10 mouse cellular contexts compared by ENCODE assay signal in the genomic region with DNA sequence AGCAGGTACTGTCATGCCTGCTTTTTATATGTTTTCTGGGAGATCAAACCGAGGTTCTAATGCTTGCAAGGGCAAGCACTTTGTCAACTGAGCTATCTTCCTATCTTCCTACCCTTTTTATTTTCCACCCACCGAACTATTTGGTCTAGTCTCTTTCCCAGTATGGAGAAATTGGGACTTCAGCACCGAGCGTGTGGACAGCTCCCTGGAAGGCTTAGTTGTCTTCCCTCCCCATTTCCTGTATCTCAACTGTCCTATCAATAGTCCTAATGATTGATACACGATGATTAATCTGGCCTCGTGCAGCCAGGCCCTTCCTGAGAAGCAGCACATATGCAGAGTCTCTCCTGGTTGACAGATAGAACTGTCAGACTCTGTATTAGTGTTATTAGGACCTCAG.
A peak's percentile ranks its signal among the peaks of the same experiment; 100 is the strongest.
DNase-seq lines count a peak whose midpoint lies in the region; ATAC-seq and TF ChIP-seq lines count a peak whose summit lies in the region.
"Had no signal": no experiment of that assay in that cellular context is flagged by ENCODE, and none has a peak within 500 bp of the region (broad histone marks: within the 10 kb centered on the region; RNA-seq: fewer than 3 reads in every experiment).

No protein-coding gene starts in this region.

- WGBS in forebrain, embryonic 11.5 days = 32% methylated on average over 6 of the region's 6 CpGs
- WGBS in forebrain, embryonic 14.5 days = 36% methylated on average over 6 of the region's 6 CpGs
- WGBS in lung, adult 2 months = 22% methylated on average over 6 of the region's 6 CpGs

- no peak overlapping the region for H3K27ac ChIP-seq in forebrain, embryonic 11.5 days (ENCODE audit: low read depth, low read length)
- H3K27ac ChIP-seq in forebrain, embryonic 14.5 days (ENCODE audit: low read depth, low read length) = no peak overlapping the region
- H3K27ac ChIP-seq: limb, embryonic 12.5 days; midbrain, embryonic 12.5 days had no signal

- H3K9me3 ChIP-seq in forebrain, embryonic 11.5 days (ENCODE audit: control insufficient read depth, low read length) = no peaks in the 10 kb centered on the region
- no peaks in the 10 kb centered on the region for H3K9me3 ChIP-seq in forebrain, embryonic 14.5 days (replicated peaks; ENCODE audit: control insufficient read depth, low read length)
- H3K9me3 ChIP-seq: limb, embryonic 12.5 days; midbrain, embryonic 12.5 days had no signal

- no peak overlapping the region for H3K4me2 ChIP-seq in forebrain, embryonic 11.5 days (ENCODE audit: low read depth, low read length, severe bottlenecking)
- H3K4me2 ChIP-seq in forebrain, embryonic 14.5 days (ENCODE audit: low read length) = no peak overlapping the region
- H3K4me2 ChIP-seq: limb, embryonic 12.5 days; midbrain, embryonic 12.5 days had no signal

- TF ChIP-seq CTCF in lung, adult 2 months (IDR thresholded peaks at IDR 0.05; ENCODE audit: insufficient read depth, low read length) = no peak

- TF ChIP-seq POLR2A in lung, adult 2 months (IDR thresholded peaks at IDR 0.05; ENCODE audit: borderline replicate concordance, extremely low read depth, low read depth, low read length) = no peak

- no peaks in the 10 kb centered on the region for H3K4me1 ChIP-seq in forebrain, embryonic 11.5 days (replicated peaks; ENCODE audit: control insufficient read depth, insufficient read depth, low read length)
- H3K4me1 ChIP-seq in forebrain, embryonic 14.5 days (ENCODE audit: control insufficient read depth, insufficient read depth, low read length) = no peaks in the 10 kb centered on the region
- H3K4me1 ChIP-seq in lung, adult 2 months (ENCODE audit: control insufficient read depth, insufficient read depth, low read length) = no peaks in the 10 kb centered on the region
- H3K4me1 ChIP-seq: limb, embryonic 12.5 days; midbrain, embryonic 12.5 days had no signal

- no peaks in the 10 kb centered on the region for H3K27me3 ChIP-seq in forebrain, embryonic 11.5 days (ENCODE audit: control insufficient read depth, insufficient read depth, low read length)
- H3K27me3 ChIP-seq in forebrain, embryonic 14.5 days (replicated peaks; ENCODE audit: control insufficient read depth, insufficient read depth, low read length) = no peaks in the 10 kb centered on the region
- H3K27me3 ChIP-seq: midbrain, embryonic 12.5 days had no signal

- DNase-seq in forebrain, embryonic 11.5 days (ENCODE audit: low spot score) = peak; percentile 72
- DNase-seq in forebrain, embryonic 14.5 days (ENCODE audit: low spot score) = no peak
- peak; percentile 25 for DNase-seq in lung, postnatal 10 days
- DNase-seq in lung, adult 2 months = no peak
- DNase-seq in R1 (ENCODE audit: low read depth, low spot score) = peak; percentile 38
- DNase-seq in hindlimb bud, embryonic 11.5 days (ENCODE audit: extremely low spot score, low read depth, low spot score) = peak; percentile 14
- no peak for DNase-seq in gastrocnemius, adult 8-10 months (ENCODE audit: low spot score in 2 of 2)
- DNase-seq in layer of hippocampus, adult 9-11 months = no peak

- no peak overlapping the region for H3K9ac ChIP-seq in forebrain, embryonic 11.5 days (ENCODE audit: low read length)
- H3K9ac ChIP-seq in forebrain, embryonic 14.5 days (ENCODE audit: low read length) = no peak overlapping the region
- H3K9ac ChIP-seq: limb, embryonic 12.5 days; midbrain, embryonic 12.5 days had no signal

- H3K36me3 ChIP-seq in forebrain, embryonic 11.5 days (ENCODE audit: control insufficient read depth, insufficient read depth, low read length) = no peaks in the 10 kb centered on the region
- no peaks in the 10 kb centered on the region for H3K36me3 ChIP-seq in forebrain, embryonic 14.5 days (ENCODE audit: control insufficient read depth, insufficient read depth, low read length)
- H3K36me3 ChIP-seq: limb, embryonic 12.5 days; midbrain, embryonic 12.5 days had no signal

- no peak for ATAC-seq in forebrain, embryonic 11.5 days (replicated peaks; ENCODE audit: low FRiP score)
- ATAC-seq in forebrain, embryonic 14.5 days = no peak

- H3K4me3 ChIP-seq in forebrain, embryonic 11.5 days (ENCODE audit: low read depth, low read length) = no peak overlapping the region
- no peak overlapping the region for H3K4me3 ChIP-seq in forebrain, embryonic 14.5 days (ENCODE audit: low read depth, low read length)
- H3K4me3 ChIP-seq in lung, adult 2 months (replicated peaks; ENCODE audit: extremely low read depth, low read depth, low read length) = no peak overlapping the region
- H3K4me3 ChIP-seq: limb, embryonic 12.5 days; midbrain, embryonic 12.5 days had no signal

Comparison
In these comparisons a context has a peak if more than half of its experiments do, and no peak if none do; other contexts are left out.
1. DNase-seq: peak in forebrain, embryonic 11.5 days (single experiment), lung, postnatal 10 days (single experiment), R1 (single experiment) and hindlimb bud, embryonic 11.5 days (single experiment); none in forebrain, embryonic 14.5 days (single experiment), lung, adult 2 months (single experiment), gastrocnemius, adult 8-10 months (0 of 2) and layer of hippocampus, adult 9-11 months (single experiment).